Mouse (Mus musculus) hindbrain, embryonic 10.5 days (tissue): ENCODE data around the gene Cdx2. TPM values are rescaled to one million over a fixed set of nuclear protein-coding genes. Genes with fewer than 3 reads are reported as not detected.

Experiments
- DNase-seq: peaks from one replicate; pipeline ENCODE4 v3.0.0-alpha.2; 2017; ENCODE audit warnings: low spot score
- H3K27ac ChIP-seq: fragments of 300-500 bp; sonication (generic); 2 replicates; pipeline ENCODE4 v1.5.1; 2016; ENCODE audit warnings: mild to moderate bottlenecking, moderate library complexity
- H3K27me3 ChIP-seq: fragments of 300-500 bp; sonication (generic); 2 replicates; pipeline ENCODE4 v1.6.1; 2016; ENCODE audit warnings: mild to moderate bottlenecking; ENCODE audit not compliant: poor library complexity, insufficient read depth, severe bottlenecking
- H3K36me3 ChIP-seq: fragments of 300-500 bp; sonication (generic); 2 replicates; pipeline ENCODE4 v1.6.1; 2016; ENCODE audit warnings: mild to moderate bottlenecking, moderate library complexity
- H3K4me1 ChIP-seq: fragments of 300-500 bp; sonication (generic); replicated peaks from 2 replicates; pipeline ENCODE4 v1.6.1; 2016; ENCODE audit warnings: mild to moderate bottlenecking
- H3K4me3 ChIP-seq: fragments of 300-500 bp; sonication (generic); 2 replicates; pipeline ENCODE4 v1.5.1; 2016; ENCODE audit warnings: mild to moderate bottlenecking, moderate library complexity
- H3K9me3 ChIP-seq: fragments of 300-500 bp; sonication (generic); 2 replicates; pipeline ENCODE4 v1.6.1; 2016; ENCODE audit warnings: mild to moderate bottlenecking, moderate library complexity
- WGBS: fragments of 180-500 bp; shearing (Covaris S2); methylation state at CpG from one replicate; pipeline ENCODE4 v1.1.7; 2016; 5-methylcytosine and 5-hydroxymethylcytosine counted together
- polyA plus RNA-seq: library from polyadenylated mRNA; unstranded; fragments of >200 nt; fragmentation: Nextera tagmentation; extraction: Ambion mirVana; gene quantifications from 2 replicates; pipeline ENCODE4 v1.2.1, GENCODE M21; 2016

Cdx2 gene
- polyA plus RNA-seq, 1 experiment from 2014 or later = not detected

DNA sequence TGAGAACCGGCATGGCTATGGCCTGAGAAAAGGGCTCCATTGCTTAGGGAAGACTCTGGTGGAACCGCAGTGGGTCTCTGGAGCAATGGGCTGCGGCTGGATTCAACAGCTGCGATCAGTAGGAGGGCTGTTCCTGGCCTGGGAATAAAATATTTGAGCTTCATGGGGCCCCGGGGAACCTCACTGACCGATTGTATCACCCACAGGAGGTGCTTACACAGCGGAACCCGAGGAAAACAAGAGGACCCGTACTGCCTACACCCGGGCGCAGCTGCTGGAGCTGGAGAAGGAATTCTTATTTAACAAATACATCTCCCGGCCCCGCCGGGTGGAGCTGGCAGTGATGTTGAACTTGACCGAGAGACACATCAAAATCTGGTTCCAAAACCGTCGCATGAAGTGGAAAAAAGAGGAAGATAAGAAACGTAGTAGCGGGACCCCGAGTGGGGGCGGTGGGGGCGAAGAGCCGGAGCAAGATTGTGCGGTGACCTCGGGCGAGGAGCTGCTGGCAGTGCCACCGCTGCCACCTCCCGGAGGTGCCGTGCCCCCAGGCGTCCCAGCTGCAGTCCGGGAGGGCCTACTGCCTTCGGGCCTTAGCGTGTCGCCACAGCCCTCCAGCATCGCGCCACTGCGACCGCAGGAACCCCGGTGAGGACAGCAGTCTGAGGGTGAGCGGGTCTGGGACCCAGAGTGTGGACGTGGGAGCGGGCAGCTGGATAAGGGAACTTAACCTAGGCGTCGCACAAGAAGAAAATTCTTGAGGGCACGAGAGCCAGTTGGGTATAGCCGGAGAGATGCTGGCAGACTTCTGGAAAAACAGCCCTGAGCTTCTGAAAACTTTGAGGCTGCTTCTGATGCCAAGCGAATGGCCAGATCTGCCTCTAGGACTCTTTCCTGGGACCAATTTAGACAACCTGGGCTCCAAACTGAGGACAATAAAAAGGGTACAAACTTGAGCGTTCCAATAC lies 32.6 kb downstream of the Cdx2 start:
- peak; percentile 63 for DNase-seq
- H3K27me3 ChIP-seq = peaks cover 100% of the 10 kb centered on the region
- 1% methylated on average over 48 of the region's 48 CpGs for WGBS
- H3K36me3 ChIP-seq = no peaks in the 10 kb centered on the region
- no peak overlapping the region for H3K27ac ChIP-seq
- no peak overlapping the region for H3K4me3 ChIP-seq
- H3K9me3 ChIP-seq = 0 out of 2 replicates have a peak, but pooled peaks cover 5% of the 10 kb centered on the region
- H3K4me1 ChIP-seq = peaks cover 7% of the 10 kb centered on the region; the same call in 1 of the 2 replicates

DNA sequence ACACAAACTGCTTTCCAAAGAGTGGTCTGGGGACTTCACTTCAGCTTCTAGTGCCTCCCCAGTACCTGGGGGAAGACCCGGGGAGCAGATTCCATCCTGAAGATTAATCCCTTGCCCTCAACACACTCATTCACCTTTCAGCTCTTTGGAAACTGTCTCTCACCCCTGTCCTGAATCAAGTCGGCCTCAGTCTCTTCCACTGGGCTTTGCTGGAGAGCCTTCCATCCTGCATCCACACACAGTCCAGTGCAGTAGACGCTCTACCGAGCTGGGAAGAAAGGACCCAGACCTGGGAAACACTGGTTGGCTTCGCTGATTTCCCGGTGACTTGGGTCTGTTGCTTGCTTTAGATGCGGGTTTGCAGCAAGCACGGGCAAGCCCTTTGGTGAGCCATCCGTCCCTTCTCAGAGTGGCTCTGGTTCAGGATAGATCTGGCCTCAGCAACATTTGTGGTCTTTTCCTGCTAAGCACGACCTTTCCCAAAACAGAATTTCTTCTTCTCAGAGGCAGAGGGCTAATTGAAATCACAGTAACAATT lies 34.2 kb downstream of the Cdx2 start:
- DNase-seq = peak; percentile 59
- Histone ChIP-seq H3K4me1 (peaks cover 7% of the 10 kb centered on the region; the same call in 1 of the 2 replicates), H3K27me3 (peaks cover 100% of the 10 kb centered on the region), H3K36me3 (no peaks in the 10 kb centered on the region), H3K9me3 (0 out of 2 replicates have a peak, but pooled peaks cover 5% of the 10 kb centered on the region), H3K27ac (no peak overlapping the region), H3K4me3 (no peak overlapping the region)
- WGBS = 1% methylated on average over 10 of the region's 10 CpGs

DNA sequence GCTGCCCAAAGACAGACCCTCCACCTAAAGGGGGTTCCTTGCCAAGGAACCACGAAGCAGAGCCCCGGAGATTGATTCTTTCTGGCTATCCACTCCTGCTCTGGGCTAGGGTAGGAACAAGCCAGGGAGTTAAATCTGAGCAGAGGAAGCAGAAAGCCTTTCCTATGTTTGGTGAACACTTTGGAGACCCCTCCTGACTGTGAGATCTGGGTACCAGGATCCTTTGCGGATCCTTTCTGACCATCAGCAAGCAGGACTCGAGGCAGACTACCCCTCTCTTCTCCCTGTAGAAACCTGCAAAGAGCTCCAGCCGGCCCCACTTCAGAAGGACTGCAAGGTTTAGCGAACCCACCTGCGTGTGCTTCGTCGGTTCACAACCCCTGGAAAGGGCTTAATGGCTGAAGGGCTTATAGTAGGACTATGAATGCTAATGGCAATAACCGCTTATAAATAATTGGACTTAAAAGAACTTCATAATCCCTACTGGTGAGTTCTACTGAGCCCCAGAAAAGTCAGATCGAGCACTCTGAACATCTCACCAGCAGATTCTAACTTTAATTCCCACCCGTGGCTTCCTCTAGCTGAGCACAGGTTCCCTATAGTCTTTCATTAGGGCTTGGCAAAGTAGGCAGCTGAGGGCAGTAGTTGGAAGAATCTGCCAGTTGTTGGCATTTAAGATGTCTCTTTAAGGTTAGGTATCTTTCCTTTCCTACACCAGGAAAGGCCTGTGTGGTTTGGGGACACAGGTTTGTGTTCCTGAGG lies 34.8 kb downstream of the Cdx2 start:
- H3K4me3 ChIP-seq = no peak overlapping the region
- peaks cover 100% of the 10 kb centered on the region for H3K27me3 ChIP-seq
- peaks cover 7% of the 10 kb centered on the region; the same call in 1 of the 2 replicates for H3K4me1 ChIP-seq
- H3K36me3 ChIP-seq = no peaks in the 10 kb centered on the region
- 0 out of 2 replicates have a peak, but pooled peaks cover 5% of the 10 kb centered on the region for H3K9me3 ChIP-seq
- 3% methylated on average over 12 of the region's 12 CpGs for WGBS
- DNase-seq = peak; percentile 27
- no peak overlapping the region for H3K27ac ChIP-seq

GRCm38 (mm10) chr5:147270673-147271655 lies 36.1 kb downstream of the Cdx2 start:
- Histone ChIP-seq H3K27me3 (peaks cover 100% of the 10 kb centered on the region), H3K27ac (no peak overlapping the region), H3K4me3 (no peak overlapping the region), H3K4me1 (peaks cover 7% of the 10 kb centered on the region; the same call in 1 of the 2 replicates), H3K36me3 (no peaks in the 10 kb centered on the region), H3K9me3 (0 out of 2 replicates have a peak, but pooled peaks cover 5% of the 10 kb centered on the region)
- under 1% methylated on average over 29 of the region's 29 CpGs for WGBS
- peak; percentile 46 for DNase-seq

DNA sequence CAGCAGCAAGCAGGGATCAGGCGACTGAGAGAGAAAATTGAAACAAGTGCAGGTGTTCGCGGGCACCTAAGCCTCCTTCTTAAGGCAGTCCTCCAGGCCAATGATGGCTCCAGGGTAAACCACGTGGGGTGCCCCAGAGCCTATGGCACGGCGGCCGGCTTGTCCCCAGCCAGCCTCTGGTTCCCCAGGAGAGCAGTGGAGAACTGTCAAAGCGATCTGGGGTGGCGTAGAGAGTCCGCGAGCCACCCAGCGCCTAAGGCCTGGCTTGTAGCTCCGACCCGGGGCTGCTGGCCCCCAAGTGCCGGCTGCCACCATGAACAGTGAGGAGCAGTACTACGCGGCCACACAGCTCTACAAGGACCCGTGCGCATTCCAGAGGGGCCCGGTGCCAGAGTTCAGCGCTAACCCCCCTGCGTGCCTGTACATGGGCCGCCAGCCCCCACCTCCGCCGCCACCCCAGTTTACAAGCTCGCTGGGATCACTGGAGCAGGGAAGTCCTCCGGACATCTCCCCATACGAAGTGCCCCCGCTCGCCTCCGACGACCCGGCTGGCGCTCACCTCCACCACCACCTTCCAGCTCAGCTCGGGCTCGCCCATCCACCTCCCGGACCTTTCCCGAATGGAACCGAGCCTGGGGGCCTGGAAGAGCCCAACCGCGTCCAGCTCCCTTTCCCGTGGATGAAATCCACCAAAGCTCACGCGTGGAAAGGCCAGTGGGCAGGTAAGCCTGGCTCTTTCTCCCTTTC lies 37.0 kb downstream of the Cdx2 start, which contains the start of gene Pdx1:
Gene Pdx1, plus strand, starts transcription at position 34 of the 747 bp plus-strand sequence.
- Histone ChIP-seq H3K36me3 (no peaks in the 10 kb centered on the region), H3K9me3 (no peaks in the 10 kb centered on the region), H3K4me1 (peaks cover 7% of the 10 kb centered on the region; the same call in 1 of the 2 replicates), H3K4me3 (peak within 1 kb of the TSS; percentile 32), H3K27me3 (peaks cover 100% of the 10 kb centered on the region), H3K27ac (no peak within 1 kb of the TSS)
- peak; percentile 57 for DNase-seq
- WGBS = under 1% methylated on average over 44 of the region's 44 CpGs

- Histone ChIP-seq H3K27ac (no peak overlapping the region), H3K4me1 (peaks cover 7% of the 10 kb centered on the region; the same call in 1 of the 2 replicates), H3K36me3 (no peaks in the 10 kb centered on the region), H3K27me3 (peaks cover 100% of the 10 kb centered on the region), H3K9me3 (no peaks in the 10 kb centered on the region), H3K4me3 (no peak overlapping the region)
- 6% methylated on average over 6 of the region's 6 CpGs for WGBS
- DNase-seq = no peak
Observed at GRCm38 (mm10) chr5:147269371-147269770, 37.7 kb downstream of the Cdx2 start.

DNA sequence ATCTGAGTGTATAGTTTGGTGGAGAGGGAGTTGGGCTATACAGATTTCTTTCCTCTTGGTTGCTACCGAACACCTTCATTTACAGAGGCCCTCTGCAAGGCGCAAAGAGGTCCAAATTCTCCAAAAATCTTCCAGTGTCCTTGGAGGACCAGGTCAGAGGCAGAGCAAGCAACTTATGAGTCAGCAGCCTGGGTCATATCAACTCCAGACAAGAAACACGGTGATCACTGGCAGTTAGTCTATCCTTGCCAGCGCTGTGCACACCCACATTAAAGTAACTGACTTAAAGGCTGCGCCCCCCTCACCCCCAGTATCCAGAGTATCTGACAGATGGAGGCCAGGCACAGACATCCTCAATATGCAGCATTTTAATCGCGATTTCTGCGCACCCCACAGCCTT lies 38.3 kb downstream of the Cdx2 start:
- H3K4me3 ChIP-seq = no peak overlapping the region
- peaks cover 100% of the 10 kb centered on the region for H3K27me3 ChIP-seq
- H3K4me1 ChIP-seq = peaks cover 7% of the 10 kb centered on the region; the same call in 1 of the 2 replicates
- WGBS = 3% methylated on average over 8 of the region's 8 CpGs
- peak; percentile 16 for DNase-seq
- no peak overlapping the region for H3K27ac ChIP-seq
- H3K9me3 ChIP-seq = no peaks in the 10 kb centered on the region
- H3K36me3 ChIP-seq = no peaks in the 10 kb centered on the region

GRCm38 (mm10) chr5:147267434-147267833 lies 39.6 kb downstream of the Cdx2 start:
- Histone ChIP-seq H3K36me3 (no peaks in the 10 kb centered on the region), H3K27ac (no peak overlapping the region), H3K9me3 (no peaks in the 10 kb centered on the region), H3K4me3 (no peak overlapping the region), H3K4me1 (peaks cover 7% of the 10 kb centered on the region; the same call in 1 of the 2 replicates), H3K27me3 (peaks cover 100% of the 10 kb centered on the region)
- no peak for DNase-seq
- WGBS = 10% methylated on average over 6 of the region's 6 CpGs

GRCm38 (mm10) chr5:147263945-147264344 lies 43.1 kb downstream of the Cdx2 start:
- no peak for DNase-seq
- Histone ChIP-seq H3K27ac (no peak overlapping the region), H3K4me3 (no peak overlapping the region), H3K9me3 (no peaks in the 10 kb centered on the region), H3K27me3 (peaks cover 83% of the 10 kb centered on the region), H3K36me3 (no peaks in the 10 kb centered on the region), H3K4me1 (no peaks in the 10 kb centered on the region; the same call in 1 of the 2 replicates)
- WGBS = 52% methylated on average over 4 of the region's 4 CpGs

- no peaks in the 10 kb centered on the region for H3K9me3 ChIP-seq
- 57% methylated on average over 11 of the region's 11 CpGs for WGBS
- H3K4me3 ChIP-seq = no peak overlapping the region
- peaks cover 64% of the 10 kb centered on the region for H3K27me3 ChIP-seq
- DNase-seq = no peak
- no peaks in the 10 kb centered on the region; the same call in 1 of the 2 replicates for H3K4me1 ChIP-seq
- no peaks in the 10 kb centered on the region for H3K36me3 ChIP-seq
- no peak overlapping the region for H3K27ac ChIP-seq
Observed at GRCm38 (mm10) chr5:147261899-147262541, 45.0 kb downstream of the Cdx2 start.

- Histone ChIP-seq H3K9me3 (no peaks in the 10 kb centered on the region), H3K27me3 (peaks cover 52% of the 10 kb centered on the region), H3K4me3 (no peak overlapping the region), H3K4me1 (no peaks in the 10 kb centered on the region; the same call in 1 of the 2 replicates), H3K36me3 (no peaks in the 10 kb centered on the region), H3K27ac (no peak overlapping the region)
- no peak for DNase-seq
- 70% methylated on average over 4 of the region's 4 CpGs for WGBS
Observed at GRCm38 (mm10) chr5:147260778-147261177, 46.3 kb downstream of the Cdx2 start.
